Mouse (Mus musculus): ENCODE data around the gene Gm3594. TPM values are rescaled to one million over a fixed set of nuclear protein-coding genes. Genes with fewer than 3 reads are reported as not detected.
"Not testable (repeated sequence)": the region's sequence is repeated elsewhere in the genome, so short reads cannot be mapped to it uniquely, and the experiment has no call there.

Gene Gm3594
- polyA plus RNA-seq, 1 experiment from 2014 or later = not detected

DNA sequence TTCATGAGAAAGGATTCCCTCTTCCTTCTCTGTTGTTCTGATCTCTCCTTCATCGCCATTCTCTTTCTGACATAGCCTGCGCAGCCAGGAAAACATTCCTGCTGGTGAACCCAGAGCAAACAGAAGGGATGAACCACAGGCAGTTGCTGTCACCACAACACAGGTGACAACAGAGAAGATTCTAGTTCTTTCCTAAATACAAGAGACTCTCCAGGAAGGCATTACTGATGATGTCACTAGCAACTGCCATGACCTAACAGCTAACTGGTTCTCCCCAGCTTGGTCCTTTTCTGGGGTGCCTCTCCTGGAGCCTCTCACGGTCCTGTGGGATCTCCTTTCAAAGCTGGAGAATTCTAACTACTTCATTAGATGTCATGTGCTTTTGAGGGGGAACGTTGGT lies 54.2 kb downstream of the Gm3594 start, which contains the start of gene Gm16440:
Gm16440 (minus strand) TSS at position 101 of the 400 bp plus-strand sequence.
- H3K27ac ChIP-seq (ENCODE audit: low read length); H3K4me3 ChIP-seq (ENCODE audit: low read length); H3K9ac ChIP-seq (ENCODE audit: low read length); H3K27me3 ChIP-seq (ENCODE audit: control insufficient read depth, insufficient read depth, low read length); H3K4me2 ChIP-seq (ENCODE audit: low read depth, low read length); H3K9me3 ChIP-seq (replicated peaks; ENCODE audit: control insufficient read depth, low read length); ATAC-seq (replicated peaks; ENCODE audit: extremely low read depth, insufficient read depth, low FRiP score); H3K36me3 ChIP-seq (ENCODE audit: control insufficient read depth, insufficient read depth); H3K4me1 ChIP-seq (ENCODE audit: control insufficient read depth, insufficient read depth, low read length): not testable (repeated sequence)
- 69% methylated on average over 2 of the region's 4 CpGs for WGBS

Other genes with a start within 250 kb of the Gm3594 start
- not detected in 2 replicates for gene Gm21560, start 225.3 kb downstream of the Gm3594 start, polyA plus RNA-seq (2015; fragmentation: Nextera tagmentation; extraction: Ambion mirVana)
- 2.3 and 2.9 TPM in 2 replicates for gene Gm3411, start 157.4 kb downstream of the Gm3594 start, polyA plus RNA-seq (2015; fragmentation: Nextera tagmentation; extraction: Ambion mirVana)
- 0.14 TPM in 1 of 2 replicates, not detected in the other for gene Gm21103, start 139.8 kb downstream of the Gm3594 start, polyA plus RNA-seq (2015; fragmentation: Nextera tagmentation; extraction: Ambion mirVana)
- gene Gm3618, start 100.9 kb downstream of the Gm3594 start, polyA plus RNA-seq (2015; fragmentation: Nextera tagmentation; extraction: Ambion mirVana) = not detected in 2 replicates
- not detected in 2 replicates for gene Gm16440, start 54.3 kb downstream of the Gm3594 start, polyA plus RNA-seq (2015; fragmentation: Nextera tagmentation; extraction: Ambion mirVana)
- 1.9 and 3.7 TPM in 2 replicates for gene Gm3591, start 32.1 kb downstream of the Gm3594 start, polyA plus RNA-seq (2015; fragmentation: Nextera tagmentation; extraction: Ambion mirVana)
- not detected in 2 replicates for gene Gm8356, start 92.7 kb upstream of the Gm3594 start, polyA plus RNA-seq (2015; fragmentation: Nextera tagmentation; extraction: Ambion mirVana)
- gene Gm3629, start 146.0 kb upstream of the Gm3594 start, polyA plus RNA-seq (2015; fragmentation: Nextera tagmentation; extraction: Ambion mirVana) = 0.29 and 0.80 TPM in 2 replicates
- 0.26 TPM in 1 of 2 replicates, not detected in the other for gene Gm3460, start 177.8 kb upstream of the Gm3594 start, polyA plus RNA-seq (2015; fragmentation: Nextera tagmentation; extraction: Ambion mirVana)
- not detected in 2 replicates for gene Gm10251, start 239.6 kb upstream of the Gm3594 start, polyA plus RNA-seq (2015; fragmentation: Nextera tagmentation; extraction: Ambion mirVana)